Mouse (Mus musculus) heart, postnatal 10 days (tissue): ENCODE data around the gene Tspan9. TPM values are rescaled to one million over a fixed set of nuclear protein-coding genes. Genes with fewer than 3 reads are reported as not detected.
A peak's percentile ranks its signal among the peaks of the same experiment; 100 is the strongest.

Source experiments
- DNase-seq, 2 experiments: peaks; one replicate each; pipeline ENCODE4 v3.0.0; 2021
- intact Hi-C: fragments of 180-260 bp; cut with DNase I; formaldehyde crosslinking; loops from one replicate; pipeline ENCODE4 v1.15.1; 2025
- total RNA-seq, 2 experiments: library from RNA; stranded (reverse); gene quantifications; 2 replicates each; pipeline ENCODE4 v1.2.3; 2021

Gene Tspan9
- total RNA-seq, 2 experiments from 2014 or later: 184 to 197 TPM

DNA sequence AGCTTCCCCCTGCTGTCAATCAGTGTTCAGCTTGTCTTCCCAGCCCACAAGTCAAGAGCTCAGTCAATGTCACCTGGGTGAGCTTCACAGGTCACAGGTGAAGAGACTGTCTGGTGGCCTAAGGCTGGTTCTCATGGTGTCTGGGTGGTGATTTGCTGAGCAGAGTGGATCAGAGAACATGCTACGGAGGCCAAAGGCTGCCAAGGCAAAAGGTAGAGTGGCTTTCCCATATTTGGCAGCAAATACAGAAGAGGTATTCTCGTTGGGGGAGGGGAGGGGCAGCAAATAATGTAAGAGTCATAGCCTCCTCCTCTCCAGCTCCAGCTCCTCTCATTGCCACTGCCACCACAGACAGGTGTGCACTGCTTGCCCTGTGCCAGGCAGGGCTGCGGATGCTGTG lies 37.2 kb downstream of the Tspan9 start:
- DNase-seq: no peak
- intact Hi-C loops: no loop called here

DNA sequence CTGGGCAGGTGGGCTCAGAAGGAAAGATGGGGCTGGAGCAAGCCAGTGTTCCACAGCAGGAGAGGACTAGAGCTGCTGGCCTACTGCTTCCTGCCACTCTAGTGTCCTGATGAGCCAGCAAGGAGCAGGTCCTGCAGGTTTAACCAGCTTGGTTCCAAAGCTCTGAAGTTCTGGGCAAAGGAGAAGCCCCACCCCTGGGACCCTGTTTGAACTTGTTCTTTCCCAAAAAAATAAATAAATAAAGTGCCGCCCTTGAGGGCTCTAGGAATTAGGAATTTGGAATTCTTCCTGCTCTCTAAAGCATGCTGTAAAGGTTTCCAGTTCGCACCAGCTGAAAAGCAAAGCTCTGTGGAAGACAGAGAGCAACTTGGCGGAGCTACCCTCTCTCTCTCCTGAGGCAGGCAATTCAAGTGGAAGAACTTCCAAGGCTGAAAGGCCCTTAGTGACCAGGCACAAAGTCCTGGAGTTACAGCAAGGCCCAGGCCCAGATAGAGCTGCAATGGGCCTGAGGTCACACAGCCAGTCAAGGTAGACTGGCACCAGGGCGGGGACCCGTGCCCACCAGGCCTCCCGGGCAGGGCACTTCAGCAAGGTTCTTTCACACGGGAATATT lies 38.6 kb downstream of the Tspan9 start:
- no peak for DNase-seq
- intact Hi-C loops: no loop called here

DNA sequence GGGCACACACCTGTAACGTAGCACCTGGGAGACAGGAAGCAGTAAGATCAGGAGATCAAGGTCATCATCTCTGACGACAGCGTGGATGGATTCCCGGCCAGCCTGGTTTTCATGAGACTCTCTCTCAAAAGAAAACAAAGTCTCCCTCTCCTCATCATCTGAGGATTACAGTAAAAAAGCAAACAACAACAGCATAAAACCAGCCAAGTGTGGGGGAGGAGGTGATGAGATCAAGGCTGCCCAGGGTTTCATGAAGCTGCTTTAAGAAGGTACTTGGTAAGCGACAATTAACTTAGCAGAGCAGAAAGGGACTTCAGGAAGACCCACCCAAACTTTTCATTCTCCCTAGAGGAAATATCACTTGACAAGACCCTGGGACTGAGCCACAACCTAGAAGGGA lies 39.5 kb downstream of the Tspan9 start:
- intact Hi-C loops: loop anchor here (2.0 kb wide), 1 partner anchor 39 kb away; the partner anchor contains the start of gene Tspan9
- DNase-seq: no peak

DNA sequence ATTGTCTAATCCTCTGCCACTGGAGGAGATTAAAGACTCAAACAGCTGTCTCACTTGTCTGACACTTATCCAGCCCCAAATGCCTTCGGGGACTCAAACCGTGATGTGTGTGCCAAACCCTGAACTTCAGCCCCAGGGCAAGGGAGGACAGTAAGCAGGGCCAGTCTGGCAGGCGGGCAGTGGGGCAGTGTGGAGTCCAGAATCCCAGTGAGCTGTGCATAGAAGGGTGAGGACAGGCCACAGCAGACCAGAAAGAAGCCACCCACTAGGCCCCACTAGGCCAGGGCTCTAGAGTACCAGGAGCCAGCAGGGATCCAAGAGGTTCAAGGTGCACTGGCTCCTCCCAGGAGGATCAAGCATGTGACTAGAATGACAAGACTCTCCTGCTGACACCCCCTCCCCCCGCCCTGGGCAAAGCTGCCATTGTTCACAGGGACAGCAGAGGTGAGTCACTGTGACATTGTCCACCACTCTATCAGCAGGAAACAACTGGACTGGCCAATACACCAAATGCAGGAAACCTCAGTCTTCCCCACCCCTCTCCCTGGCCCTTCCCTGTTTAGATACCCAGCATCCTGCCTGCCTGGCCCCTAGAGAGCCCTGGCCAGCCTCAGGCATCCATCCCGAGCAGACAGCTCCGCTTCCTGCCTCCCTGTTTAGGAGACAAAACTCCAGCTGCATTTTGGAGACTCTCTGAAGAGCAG lies 40.9 kb downstream of the Tspan9 start:
- intact Hi-C loops: loop anchor here (2.0 kb wide), 1 partner anchor 40 kb away; the partner anchor contains the start of gene Tspan9
- DNase-seq: peak; percentile 76 to 77

DNA sequence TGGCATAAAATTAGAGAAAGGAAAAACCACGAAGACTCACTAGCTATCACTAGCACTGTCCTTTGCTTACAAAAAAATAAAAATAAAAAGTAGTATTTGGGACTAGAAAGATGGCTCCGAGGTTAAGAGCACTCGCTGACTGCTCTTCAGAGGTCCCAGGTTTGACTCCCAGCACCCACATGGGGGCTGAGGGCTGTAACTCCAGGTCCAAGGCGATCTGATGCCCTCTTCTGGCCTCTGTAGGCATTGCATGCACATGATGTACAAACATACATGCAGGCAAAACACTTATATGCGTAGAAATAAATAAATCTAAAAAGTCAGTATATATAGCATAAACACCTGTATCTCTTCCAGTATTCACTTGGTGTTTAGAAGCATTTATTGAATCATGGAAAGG lies 43.5 kb downstream of the Tspan9 start:
- intact Hi-C loops: no loop called here
- no peak for DNase-seq

DNA sequence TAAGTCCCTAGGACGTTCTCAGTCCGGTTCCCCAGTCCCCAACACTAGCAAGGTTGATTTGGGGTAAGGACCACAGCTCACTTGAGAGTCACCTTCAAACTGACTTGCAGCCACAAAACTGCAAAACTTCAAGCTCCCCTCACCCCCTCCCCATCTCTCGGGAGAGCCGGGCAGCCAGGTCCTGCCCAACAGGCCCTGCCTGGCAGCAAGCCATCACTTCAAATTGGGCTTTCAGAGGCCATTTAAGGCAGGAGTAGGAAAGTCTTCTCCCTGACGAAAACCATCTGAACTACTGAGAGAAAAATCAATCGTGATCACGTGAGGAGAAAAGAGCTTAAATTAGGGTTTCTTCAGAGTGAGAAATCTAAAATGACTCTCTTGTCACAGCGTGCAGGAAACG lies 44.2 kb downstream of the Tspan9 start:
- DNase-seq: no peak
- intact Hi-C loops: no loop called here

DNA sequence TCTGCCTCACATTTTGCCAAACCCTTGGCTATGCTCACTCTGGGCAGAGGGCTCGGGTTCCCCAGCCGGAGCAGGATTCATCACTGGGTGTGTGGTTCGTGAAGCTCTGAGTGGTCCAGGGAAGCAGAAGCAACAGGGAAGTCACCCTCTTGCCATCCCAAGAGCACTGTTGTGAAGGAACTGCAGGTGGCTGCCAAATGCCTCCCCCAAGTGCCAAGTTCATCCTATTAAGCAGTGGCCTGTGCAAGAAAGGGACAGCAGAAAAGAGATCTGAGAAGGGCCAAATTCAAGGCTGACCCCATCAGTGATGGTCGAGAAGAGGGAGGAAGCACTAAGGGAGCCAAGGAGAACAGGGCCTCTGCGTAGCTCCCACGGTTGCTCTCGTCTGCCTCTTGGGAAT lies 46.9 kb downstream of the Tspan9 start:
- no peak for DNase-seq
- intact Hi-C loops: no loop called here

DNA sequence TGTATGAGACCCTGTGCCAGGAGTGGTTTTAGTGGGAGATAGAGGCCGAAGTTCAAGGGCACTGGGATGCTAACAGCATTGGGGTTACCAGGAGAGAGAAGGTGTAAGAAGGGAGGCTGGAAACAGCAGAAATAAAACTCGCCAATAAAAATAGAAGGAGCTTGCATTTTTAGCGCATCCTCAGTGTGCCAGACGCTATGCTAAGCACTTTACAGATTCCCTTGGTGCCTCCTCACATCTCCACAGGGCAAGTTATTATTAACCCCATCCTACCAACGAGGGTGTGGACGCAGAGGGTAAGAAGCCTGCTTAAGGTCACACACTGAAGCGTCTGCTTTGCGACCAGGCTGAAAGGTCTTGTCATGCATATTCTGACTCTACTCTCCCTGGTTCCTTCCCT lies 47.5 kb downstream of the Tspan9 start:
- intact Hi-C loops: no loop called here
- no peak for DNase-seq

DNA sequence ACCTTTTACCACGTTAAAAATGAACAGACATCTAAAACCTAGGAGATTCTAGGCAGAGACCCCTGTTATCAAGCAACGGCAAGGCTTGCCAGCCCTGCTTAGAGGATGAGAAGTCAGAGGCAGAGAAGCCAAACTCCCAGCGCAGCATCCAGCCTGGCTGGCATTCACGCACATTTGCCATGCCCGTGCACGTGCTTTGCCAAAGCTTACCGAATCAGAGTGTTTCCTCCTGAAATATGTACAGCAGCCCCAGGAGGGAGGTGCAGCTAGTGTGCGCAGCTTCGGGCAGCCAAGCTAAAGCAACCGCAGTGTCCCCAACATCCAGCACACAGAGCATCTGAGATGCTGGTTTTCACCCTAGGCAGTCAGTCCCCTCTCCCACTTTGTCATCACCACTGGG lies 48.3 kb downstream of the Tspan9 start:
- DNase-seq: no peak
- intact Hi-C loops: no loop called here

DNA sequence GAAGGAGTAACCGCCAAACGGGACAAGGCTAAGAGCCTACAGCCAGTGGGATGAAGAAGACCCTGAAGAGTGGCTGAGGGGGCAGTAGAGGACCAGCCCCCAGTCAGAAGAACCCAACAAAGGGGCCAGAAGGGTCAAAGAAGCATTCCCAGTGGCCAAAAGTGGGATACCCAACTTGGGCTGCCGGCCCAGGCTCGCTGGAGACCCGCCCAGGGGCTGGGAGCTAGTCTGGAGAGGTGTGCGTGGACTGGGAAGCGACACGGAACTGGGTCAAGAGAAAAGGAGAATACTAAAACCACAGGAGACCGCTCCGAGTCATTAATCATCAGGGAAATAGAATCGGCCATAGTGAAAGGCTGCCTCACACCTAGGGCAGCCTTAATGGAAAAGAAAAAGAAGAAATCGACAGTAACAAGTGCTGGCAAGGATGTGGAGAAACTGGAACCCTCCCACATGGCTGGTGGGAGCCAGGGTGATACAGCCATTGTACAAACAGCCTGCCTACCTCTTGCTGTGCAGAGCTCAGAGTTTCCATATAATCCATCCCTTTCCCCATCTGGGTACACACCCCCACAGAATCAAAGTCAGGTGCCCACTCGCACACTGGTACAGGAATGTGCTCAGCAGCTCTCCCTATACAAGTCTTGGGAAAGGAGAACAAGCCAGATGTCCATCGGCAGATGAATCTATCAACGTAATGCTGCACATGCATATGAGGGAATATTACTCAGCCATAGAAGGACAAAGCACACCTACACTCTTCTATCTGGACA lies 49.4 kb downstream of the Tspan9 start:
- no peak for DNase-seq
- intact Hi-C loops: loop anchor here (2.0 kb wide), 1 partner anchor 51 kb away; no protein-coding TSS in a partner anchor

DNA sequence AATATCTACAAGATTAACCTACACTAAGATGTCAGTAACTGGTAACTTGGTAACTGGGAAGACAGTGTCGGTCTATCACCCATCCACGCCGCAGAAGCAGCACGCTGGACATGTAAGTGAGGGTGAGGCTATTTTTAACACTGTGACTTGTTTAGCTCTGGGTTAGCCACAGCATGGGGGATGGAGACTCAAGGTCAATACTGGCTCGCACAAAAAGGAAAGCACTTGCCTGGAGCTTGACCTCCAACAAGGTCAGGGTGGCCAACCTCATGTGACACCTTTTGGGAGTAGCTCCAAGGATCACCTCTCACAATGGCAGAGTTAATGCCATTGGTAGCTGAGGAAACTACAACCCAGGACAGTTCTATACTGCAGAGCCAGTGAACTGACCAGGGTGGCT lies 50.8 kb downstream of the Tspan9 start:
- DNase-seq: peak; percentile 68 to 74
- intact Hi-C loops: loop anchor here (2.0 kb wide), 1 partner anchor 52 kb away; no protein-coding TSS in a partner anchor

DNA sequence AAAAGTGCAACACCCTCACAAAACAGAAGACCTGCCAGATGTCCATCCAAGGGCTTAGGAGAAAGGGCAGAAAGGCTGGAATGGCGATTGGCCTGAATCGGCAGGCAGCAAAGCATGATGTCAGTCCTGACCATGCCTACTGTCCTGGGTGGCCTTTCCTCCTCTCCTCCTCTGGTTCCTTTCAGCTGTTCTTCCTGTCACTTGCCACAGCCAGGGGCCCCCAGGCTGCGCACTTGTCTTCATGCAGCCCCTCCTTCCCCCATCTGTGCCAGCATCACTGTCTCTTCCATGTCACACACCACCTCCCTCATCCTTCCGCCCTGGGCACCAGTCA lies 51.6 kb downstream of the Tspan9 start:
- DNase-seq: no peak
- intact Hi-C loops: loop anchor here (1.0 to 2.0 kb wide), 3 partner anchors 53 to 121 kb away; no protein-coding TSS in a partner anchor

DNA sequence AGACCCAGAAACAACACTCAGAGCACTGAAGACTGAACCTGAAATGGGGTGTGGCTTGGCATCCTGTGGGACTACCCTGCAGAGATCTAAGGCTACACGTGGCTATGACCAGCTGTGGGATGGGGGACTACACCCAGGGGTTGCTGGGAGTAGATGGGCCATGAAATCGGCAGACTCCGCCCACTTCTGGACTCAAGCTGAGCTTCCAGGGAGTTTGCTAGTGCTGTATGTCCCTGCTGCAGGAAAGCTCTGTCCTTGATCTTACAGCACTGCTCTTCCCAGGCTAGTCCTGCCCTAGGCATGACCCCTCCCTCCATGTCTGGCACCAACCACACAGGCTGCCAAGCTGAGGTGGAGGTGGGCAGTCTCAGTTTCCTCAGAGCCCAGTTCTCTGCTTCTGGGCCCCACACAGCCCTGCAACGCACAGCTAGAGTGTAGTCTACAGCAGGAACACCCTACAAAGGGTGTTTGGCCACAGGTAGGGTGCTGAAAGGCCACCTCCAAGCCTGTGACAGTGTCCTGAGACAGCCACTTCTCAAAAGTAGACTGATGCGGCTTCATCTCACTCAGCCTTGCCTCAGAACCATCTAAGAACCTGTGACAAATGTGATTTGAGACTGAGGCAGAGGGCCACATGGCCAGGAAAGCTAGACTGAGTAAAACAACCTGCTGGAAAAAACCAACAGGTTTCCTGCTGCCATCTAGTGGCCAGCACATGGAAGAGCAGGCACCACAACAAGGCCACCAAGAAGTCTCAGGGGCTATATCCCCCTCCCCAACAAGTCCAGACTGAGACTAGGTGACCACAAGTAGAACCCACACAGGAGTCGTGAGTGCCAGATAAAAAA lies 52.2 kb downstream of the Tspan9 start:
- peak; percentile 77 to 79 for DNase-seq
- intact Hi-C loops: loop anchor here (1.0 kb wide), 2 partner anchors 59 to 121 kb away; no protein-coding TSS in a partner anchor

DNA sequence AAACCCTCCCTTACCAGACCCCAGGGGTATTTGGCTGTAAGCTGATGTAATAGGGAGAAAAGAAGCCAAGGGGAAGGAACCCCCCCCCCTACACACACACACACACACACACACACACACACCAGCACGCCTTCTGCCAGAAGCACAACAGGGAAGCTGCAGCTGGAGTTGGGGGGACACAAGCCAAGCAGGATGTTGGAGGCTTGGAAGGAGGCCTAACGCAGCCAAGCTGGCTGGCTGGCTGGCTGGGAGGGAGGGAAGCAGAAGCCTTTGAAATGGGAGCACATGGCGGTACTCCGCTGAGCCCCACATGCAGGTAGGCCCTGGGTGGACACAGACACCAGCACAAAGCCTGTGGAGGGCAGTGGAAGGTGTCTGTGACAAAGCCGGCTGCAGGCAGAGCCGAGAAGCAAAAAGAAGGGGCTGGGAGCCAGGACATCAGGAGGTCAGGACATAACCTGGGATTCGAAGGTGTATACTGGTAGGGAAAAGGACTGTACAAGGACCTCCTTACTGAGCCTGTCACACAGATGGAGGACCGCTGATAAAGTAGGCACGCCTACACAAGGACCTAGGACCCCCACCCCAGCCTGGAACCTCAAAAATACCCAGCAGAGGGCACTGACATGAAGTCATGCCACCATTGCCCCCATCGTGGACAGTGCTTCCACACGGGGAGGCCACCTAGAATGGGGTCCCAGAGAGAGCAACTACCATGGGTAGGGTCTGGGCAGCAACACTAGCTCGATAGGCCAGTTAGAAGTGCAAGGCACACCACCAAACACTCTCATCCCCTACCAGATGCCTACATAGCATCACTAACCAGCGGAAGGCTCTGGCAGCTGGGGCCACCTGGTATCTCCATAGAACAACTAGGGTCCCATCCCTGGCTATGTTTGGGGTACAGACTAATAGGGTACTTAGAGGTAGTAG lies 53.4 kb downstream of the Tspan9 start:
- peak; percentile 88 for DNase-seq
- intact Hi-C loops: loop anchor here (2.0 kb wide), 1 partner anchor 25 kb away; no protein-coding TSS in a partner anchor

DNA sequence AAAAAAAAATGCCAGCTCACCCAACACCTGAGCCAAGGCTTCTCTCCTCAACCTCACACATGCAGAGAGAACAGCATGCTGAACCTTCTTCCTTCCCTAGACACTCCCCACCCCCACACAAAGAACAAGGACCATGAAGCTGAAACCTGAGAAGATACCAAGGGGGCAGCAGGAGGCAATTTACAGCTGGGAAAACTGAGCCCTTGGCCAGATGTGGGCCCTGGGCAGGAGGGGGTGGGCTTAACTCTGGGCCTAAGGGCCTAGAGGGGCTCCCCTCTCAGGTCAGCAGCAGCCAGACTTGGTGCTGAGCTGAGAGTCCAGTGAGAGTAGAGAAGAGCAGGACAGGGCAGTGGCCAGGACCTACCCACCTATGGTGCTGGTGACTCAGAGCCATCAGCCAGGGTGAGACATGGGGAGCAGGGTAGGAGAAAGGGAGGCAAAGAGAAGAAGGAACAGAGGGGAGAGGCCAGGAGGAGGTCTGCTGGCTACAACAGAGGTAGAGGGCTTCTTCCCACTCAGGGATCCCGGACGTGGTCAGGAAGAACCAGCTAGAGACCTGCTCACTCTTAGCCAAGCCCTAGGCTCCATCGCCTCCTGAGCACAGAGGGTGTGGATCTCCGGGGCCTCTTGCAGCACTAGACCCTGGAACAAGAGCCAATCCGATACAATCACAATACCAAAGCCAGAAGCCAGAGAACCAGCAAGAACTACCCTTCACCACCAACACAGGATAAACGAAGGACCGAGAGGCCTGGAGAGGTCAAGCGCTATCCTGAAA lies 54.5 kb downstream of the Tspan9 start:
- intact Hi-C loops: loop anchor here (2.0 kb wide), 1 partner anchor 24 kb away; no protein-coding TSS in a partner anchor
- no peak for DNase-seq

DNA sequence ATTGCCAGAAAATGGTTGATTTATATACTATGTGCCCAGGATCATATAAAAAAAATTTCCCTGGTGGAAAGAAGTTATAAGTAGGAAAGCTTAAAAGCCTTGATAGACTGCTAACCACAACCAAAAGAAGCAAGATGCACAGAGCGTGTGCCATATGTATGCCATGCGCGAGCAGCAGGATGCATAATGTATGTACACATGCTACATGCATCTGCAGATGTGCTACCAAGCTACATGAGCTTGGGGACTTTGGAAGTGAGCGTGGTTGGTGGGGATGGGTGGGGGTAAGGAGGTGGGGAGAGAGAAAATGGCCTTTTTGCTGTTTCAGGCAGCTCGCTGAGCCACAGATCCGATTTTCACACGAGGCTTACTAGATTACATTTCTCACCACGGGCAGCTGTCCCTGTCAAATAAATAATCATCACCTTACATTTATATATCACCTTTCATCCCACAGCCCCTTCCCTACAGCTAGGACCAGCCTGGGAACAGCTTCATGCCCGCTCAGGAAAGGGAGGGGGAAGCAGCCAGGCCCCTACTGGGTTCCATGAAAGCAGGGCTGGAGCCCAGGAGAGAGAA lies 57.8 kb downstream of the Tspan9 start:
- intact Hi-C loops: no loop called here
- DNase-seq: no peak

DNA sequence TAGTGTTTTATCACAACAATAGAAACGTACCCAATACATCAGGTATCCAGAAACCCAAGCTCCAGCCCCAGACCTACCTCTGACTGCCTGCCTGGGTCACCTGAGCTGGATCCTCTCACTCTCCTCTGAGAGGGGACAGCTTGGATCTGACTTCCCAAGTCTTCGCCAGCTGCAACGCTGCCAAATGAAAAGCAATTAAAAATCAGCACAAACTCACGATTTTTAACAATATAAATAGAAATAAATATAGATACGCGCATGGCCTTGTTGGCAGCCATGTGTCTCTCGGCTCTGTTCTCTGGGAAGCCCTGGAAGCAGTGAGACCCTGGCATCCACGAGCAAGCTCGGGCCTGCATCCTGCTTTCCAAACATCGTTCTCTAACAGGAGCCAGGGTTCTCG lies 60.1 kb downstream of the Tspan9 start:
- intact Hi-C loops: no loop called here
- no peak for DNase-seq

DNA sequence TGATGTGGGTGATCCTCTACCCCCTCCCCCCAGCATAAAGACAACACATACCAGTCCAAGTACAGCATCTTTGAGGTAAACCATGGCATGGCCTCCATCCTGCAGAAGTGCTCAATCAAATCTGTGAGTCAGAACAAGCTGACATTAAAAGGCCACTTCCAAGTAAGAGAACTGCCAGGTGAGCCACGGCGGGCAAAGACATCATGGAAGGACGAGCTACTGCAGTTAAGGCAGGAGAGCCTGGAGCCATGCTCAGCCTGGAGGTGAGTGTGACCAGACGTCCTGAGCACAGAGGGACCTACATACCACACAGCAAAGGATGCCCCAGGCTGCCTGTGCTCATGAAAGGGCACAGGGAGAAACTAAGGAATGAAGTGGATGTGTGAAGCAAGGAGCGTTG lies 61.6 kb downstream of the Tspan9 start:
- no peak for DNase-seq
- intact Hi-C loops: no loop called here
